Mouse (Mus musculus) lung, postnatal 36 days (tissue): ENCODE measurements around the gene Gm28230.

ENCODE experiments used
- DNase-seq: peaks from one replicate; pipeline ENCODE4 v3.0.0; 2022; ENCODE audit warnings: mixed read lengths

The Gm28230 gene

DNA sequence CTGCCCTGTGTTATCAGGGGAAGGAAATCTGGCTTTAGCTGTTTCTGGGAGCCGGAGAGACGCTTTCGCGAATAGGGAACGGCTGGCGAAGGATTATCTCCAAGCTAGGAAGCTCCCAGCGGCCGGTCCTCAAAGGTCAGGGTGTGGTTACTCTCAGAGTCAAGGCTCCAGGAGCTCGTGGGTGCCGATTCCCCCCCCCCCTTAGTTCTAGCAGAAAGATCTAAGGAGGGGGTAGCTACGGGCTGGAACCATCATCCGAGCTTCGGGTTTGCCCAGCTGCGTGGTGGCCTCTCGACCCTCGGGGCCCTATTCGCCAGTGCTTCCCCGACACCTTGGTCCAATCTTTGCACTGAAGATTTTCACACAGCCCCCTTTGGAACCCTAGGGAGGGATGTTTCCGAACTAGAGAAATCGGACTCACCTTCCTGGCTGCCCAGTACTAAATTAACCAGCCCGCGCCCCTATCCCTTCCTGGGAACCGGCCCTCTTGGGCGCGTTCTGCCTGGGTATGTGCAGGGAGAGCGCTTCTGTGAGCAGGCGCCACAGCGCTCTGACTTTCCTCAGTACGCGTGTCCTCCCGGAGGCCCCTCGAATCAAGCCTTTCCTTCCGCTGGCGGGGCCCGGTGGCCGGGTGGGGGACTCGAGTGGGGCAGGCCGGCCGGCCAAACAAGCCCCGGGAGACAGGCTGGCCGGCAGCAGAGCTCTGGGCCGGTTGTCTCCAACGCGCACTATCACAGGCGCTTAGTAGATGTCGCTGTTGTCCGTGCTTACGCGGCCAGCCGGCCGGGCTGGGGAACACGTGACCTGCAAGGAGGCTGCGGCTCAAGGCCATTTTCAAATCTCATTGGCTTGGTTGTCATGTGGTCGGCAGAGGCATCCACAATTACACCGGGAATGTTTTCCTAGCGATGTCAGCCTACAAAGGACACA lies 35.2 kb upstream of the Gm28230 start, which contains the start of gene Hoxd10:
Hoxd10 (plus strand) TSS at position 903 of the 930 bp plus-strand sequence.
- DNase-seq: no peak

DNA sequence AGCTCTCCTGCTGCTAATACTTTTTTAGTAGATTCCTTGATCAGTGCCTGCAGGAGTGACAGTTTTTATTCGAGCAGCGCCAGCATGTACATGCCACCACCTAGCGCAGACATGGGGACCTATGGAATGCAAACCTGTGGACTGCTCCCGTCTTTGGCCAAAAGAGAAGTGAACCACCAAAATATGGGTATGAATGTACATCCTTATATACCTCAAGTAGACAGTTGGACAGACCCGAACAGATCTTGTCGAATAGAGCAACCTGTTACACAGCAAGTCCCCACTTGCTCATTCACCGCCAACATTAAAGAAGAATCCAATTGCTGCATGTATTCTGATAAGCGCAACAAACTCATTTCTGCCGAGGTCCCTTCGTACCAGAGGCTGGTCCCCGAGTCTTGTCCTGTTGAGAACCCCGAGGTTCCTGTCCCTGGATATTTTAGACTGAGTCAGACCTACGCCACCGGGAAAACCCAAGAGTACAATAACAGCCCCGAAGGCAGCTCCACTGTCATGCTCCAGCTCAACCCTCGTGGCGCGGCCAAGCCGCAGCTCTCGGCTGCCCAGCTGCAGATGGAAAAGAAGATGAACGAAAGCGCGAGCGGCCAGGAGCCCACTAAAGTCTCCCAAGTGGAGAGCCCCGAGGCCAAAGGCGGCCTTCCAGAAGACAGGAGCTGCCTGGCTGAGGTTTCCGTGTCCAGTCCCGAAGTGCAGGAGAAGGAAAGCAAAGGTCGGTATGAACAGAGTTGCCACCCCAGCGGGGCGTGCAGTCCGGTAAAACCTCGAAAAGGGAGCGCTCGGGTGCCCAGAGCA lies 34.3 kb upstream of the Gm28230 start:
- DNase-seq: no peak

DNA sequence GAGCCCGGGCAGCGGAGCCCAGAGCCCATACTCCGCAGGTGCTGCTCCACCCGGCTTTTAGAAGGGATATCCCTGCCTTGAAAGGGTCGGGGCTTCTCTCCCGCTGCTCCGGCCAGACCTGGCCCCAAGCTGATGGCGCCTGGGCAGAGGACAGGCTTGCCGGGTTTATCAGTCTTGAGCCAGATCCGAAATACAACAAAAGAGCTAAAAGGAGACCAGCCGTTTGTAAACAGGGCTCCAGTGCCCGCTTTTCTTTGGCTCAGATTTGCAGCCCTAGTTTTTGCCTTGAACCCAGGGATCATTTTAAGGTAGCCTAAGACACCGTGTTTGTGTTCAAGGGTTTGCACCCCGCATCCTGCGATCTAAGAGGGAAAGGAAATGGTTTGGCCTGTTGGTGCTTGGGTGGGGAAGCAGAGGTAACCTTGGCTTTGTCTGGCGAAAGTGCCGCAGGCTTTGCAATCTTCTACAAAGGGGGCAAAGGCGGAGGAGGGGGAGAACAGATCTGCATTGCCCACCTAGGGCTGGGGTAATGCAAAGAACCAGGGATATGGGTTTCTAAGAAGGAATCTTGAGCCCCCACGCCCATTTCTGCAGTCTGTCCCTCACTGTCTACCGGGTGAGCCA lies 33.6 kb upstream of the Gm28230 start:
- no peak for DNase-seq

DNA sequence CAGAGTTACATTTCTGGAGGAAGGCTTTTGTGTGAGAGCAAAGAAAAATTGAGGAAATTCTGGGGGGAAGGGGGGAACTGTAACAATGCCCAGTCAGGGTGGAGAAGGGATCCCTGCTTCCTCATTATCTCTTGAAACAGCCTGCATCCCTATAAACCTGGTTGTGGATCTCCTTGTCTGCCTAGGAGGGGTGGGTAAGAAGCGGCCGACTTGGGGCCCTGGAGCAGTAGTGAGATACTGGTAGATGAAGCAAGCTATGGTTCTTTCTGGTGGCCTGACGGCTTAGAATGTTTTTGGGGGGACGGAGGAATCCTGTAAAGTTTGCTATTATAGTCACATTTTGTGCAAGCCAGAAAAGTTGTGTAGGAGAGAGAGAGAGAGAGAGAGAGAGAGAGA lies 33.1 kb upstream of the Gm28230 start:
- no peak for DNase-seq

DNA sequence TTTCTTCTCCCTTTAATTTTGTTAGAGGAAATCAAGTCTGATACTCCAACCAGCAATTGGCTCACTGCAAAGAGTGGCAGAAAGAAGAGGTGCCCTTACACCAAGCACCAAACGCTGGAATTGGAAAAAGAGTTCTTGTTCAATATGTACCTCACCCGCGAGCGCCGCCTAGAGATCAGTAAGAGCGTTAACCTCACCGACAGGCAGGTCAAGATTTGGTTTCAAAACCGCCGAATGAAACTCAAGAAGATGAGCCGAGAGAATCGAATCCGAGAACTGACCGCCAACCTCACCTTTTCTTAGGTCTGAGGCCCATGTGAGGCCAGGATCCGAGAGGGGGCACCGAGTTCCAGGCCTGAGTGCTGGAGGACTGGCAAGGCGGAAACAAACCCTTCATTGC lies 32.5 kb upstream of the Gm28230 start:
- no peak for DNase-seq

DNA sequence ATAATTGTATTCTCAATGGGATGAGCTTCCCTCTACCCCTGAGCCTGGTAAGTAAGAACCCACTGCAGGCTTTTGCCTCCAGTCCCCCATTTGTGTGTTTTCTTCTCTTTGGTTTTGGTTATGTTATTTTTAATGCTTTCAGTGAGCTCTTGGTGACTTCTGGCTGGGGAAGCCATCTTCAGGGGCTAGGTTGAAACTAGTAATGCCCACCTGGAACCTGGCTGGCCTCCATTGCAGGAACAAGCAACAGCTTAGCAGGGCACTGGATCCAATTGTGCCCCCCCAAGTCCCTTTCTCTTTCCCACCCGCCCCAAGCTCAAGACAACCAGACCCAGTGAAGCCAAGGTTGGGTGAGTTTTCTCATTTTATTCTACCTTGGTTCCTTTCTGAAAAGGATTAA lies 31.1 kb upstream of the Gm28230 start:
- DNase-seq: no peak

DNA sequence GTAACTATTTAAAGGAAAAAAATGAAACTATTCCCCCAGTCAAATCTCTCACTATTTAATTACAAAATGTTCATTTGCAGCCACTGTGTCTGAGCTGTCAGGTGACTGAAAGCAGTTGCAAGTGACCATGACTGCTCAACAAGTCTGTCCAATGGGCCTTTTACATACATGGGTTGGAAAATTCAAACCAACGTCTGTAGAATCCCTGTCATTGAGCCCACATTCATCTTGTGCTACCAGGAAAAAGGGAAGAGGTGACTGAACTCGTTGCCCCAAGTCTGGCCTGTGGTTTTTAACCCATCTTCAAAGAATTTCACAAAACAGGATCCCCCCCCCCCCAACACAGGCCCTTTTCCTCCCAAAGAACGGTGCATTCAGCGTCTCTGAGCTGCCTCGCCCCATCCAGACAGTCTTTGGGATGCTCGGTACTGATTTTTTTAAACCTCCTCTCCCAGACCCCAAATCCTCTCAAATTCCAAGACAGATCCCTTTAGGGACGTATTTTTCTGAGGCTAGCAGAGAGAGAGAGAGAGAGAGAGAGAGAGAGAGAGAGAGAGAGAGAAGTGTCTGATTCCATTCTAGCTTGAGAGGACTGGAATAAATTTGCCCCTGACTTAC lies 30.6 kb upstream of the Gm28230 start:
- no peak for DNase-seq

DNA sequence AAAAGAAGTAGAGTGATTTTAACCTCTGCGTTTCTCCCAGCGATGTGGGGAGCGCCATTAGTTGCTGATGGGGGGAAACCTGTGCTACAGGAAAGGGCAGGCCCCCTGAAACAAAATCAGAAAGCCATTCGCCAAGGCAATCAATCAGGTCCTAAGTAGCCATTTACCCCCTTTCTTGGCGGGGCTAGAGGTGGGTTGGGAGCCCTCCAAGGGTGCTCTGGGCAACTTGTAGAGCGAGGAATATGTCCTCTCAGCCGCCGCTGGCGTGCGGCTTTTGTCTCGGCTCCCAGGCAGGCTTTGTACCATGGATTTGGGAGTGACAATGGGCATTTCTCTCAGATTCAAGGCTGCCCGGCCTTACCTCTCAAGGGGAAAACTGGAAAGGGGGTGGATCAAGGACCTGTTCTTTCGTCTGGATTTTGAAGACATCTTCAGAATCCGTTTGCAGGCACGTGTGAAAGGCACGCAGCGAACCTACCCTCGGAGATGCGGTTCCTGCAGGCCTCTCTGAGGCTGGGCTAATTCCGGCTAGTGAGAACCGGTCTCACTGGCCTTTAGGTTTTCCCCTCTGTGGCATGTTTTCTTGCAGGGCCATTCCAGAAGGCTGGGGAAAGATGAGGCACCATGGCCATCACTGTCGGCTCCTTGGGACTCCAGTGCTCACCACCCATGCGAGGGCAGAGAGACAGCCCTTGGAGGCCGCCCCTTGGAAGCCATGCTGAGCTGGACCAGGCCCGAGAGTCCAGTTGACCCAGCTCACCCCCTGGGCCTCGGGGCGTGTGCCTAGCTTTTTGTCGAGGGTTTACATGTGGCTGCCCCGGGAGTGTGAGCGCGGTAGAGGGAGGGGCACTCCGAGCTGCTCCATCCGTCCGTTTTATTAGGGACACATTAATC lies 29.8 kb upstream of the Gm28230 start:
- no peak for DNase-seq

DNA sequence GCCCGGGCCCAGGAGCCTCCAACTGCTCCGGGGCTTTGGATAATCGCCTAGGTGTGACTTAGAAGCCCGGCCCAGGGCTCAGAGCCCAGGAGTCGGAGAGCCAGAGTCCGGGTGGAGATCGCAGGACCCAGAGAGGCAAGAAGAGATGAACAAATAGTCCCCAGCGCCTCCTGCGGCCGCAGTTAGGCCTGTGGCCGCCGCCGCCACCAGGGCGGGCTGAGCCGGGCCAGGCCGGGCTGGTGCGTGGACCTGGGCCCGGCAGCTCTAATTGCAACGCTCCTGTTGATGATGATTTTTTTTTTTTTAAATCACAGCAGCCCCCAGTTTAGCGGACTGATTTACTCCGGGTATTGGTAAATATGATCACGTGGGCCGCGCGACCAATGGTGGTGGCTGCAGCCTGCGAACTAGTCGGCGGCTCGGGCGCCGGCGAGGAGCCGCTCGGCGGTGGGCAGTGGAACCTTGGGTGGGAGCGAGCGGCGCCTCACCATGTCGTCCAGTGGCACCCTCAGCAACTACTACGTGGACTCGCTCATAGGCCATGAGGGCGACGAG lies 28.9 kb upstream of the Gm28230 start, which contains the start of gene Hoxd9:
Hoxd9 (plus strand) TSS at position 161 of the 555 bp plus-strand sequence.
- DNase-seq: no peak

DNA sequence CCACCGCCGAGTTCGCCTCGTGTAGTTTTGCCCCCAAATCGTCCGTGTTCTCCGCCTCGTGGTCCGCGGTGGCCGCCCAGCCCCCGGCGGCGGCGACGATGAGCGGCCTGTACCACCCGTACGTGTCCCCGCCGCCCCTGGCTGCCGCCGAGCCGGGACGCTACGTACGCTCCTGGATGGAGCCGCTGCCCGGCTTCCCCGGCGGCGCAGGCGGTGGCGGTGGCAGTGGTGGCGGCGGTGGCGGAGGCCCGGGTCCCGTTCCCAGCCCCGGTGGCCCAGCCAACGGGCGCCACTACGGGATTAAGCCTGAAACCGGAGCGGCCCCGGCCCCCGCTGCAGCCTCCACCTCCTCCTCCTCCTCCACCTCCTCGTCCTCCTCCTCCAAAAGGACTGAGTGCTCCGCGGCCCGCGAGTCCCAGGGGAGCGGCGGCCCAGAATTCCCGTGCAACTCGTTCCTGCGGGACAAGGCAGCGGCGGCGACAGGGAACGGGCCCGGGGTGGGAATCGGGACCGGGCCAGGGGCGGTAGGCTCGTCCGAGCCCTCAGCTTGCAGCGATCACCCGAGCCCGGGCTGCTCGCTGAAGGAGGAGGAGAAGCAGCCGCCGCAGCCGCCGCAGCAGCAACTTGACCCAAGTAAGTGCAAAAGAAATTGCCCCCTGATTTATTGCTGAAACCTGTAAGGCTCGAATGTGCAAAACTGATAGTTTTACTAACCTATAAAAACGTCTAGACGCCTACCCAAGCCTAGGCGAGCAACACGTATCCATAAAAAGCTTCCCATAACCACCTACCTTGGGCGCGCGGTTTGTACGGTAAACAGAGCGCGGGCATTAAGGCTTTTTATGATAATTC lies 28.1 kb upstream of the Gm28230 start:
- no peak for DNase-seq

DNA sequence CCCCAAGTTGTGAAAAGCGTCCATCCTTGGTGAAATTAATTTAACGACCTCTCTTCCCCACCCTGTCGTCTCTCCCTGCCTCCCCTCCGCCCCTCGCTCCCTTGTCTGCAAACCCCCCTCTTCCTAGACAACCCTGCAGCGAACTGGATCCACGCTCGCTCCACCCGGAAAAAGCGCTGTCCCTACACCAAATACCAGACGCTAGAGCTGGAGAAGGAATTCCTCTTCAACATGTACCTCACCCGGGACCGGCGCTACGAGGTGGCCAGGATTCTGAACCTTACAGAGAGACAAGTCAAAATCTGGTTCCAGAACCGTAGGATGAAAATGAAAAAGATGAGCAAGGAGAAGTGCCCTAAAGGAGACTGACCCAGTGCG lies 27.5 kb upstream of the Gm28230 start:
- no peak for DNase-seq

DNA sequence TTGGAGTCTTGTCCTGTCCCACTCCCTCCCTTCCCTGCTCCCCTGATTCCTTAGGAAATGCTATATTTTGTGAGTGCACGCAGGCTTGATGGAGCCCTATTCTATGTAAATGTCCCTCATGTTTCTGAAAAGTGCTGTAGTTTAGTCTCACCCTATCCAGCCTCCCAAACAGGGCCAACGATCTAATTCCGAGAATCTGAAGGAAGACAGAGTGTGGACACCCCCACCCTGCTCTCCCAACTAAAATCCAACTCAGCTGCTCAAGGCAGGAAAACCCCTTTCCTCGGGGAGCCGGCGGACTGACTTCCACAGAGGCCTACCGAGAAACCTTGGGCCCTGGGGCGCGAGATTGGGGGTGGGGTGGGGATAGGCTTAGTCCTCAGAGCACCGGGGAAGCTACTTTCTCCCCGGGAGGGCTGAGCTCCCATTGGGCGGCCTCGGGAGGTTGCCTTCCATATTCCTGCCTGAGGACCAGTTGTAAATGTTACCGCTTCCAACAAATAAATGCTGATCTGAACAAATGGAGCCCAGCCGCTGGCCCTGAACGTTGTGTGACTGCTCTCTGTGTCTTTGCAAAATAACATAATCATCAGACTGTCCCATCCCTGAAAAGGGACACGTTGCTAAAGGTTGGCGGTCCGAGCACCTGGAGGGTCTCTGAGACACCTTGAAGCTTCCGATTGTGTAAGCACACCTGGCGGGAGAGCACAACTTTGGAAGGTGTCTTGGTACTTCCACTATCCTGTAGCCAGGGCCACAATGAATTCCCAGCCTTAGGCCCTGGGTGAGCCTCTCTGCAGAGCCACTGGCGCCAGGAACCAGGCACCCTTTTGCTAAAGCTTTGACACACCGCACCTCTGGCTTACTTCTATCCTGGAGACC lies 26.6 kb upstream of the Gm28230 start:
- no peak for DNase-seq

DNA sequence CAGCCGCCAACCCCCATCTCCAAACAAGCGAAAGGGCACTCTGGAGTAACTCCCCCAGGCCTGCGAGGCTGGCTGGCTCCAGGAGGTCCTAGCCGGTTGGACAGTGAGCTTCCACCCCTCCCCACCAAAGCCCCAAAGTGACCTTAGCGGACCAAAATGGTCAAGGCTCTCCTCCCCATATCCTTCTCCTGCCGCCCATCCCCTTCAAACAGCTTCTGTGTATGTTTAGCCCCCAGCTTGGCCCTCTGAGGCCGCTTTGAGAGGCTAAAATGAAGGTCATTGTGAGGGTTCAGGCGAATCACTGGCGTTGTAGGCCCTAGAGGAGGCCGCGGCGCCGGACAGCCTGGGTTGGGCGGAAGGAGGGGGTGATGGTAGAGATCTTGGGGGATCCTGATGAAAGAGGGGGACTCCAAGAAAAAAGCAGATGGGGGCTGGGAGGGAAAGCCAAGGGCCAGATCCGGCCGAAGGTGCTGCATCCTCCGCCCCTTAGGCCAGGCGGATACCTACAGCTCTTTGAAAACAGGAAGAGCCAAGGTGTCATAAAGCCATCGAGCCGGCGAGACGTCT lies 25.9 kb upstream of the Gm28230 start:
- DNase-seq: no peak

DNA sequence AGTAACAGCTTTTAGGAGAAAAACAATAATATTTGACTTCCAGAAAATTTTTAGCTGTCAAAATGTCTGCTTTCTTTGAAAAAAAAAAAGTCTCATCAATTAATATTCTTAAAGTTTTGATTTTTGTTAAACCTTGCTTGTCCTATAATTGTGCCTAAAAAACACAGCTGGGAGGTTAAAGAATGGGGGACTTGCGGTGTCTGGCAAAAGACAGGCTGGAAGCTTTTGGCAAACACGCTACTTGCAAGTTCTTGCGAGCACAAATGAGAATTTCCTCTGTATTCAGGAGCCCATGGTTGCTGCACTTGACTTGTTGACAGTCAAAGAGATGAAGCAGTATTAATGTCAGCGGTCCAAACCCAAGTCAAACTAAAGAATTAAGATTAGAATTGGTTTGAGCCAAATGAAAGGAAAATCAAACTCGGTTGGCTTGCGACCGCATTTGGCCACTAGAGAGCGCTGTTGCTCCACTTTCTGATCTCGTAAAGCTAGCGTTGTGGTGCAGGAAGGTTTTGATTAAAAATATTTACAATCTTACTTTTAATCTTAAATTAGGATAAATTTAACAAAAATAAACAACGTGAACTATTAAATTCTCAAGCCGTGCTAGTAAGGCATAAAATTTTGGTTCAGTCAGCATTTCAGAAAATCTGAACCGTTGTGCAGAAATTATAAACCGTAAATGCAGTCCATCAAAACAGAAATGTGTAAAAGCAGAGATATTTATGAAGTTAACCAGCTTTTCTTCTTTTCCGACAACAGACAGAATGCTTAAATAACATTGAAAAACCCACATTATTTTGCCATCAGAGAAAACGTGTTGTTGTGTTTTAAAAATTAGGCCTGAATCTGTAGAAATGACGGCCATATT lies 24.3 kb upstream of the Gm28230 start:
- DNase-seq: peak; percentile 83

DNA sequence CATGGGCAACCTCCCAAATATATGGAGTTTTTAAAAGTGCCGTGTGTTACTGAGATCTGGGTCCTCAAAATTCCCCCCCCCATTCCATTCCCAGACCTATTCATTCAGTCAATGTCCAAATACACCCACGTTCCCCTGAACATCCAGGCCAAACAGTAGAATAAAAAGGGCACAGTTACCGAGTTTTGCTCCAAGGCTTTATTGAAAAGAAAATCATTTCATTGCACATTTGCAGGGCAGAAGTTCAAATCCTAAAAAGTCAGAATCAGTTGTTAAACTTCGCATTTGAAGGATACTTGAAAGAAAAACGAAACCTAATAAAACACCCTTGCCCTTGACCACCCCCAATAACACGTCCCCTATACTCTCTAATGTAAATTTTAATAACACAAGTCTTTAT lies 23.7 kb upstream of the Gm28230 start:
- no peak for DNase-seq

DNA sequence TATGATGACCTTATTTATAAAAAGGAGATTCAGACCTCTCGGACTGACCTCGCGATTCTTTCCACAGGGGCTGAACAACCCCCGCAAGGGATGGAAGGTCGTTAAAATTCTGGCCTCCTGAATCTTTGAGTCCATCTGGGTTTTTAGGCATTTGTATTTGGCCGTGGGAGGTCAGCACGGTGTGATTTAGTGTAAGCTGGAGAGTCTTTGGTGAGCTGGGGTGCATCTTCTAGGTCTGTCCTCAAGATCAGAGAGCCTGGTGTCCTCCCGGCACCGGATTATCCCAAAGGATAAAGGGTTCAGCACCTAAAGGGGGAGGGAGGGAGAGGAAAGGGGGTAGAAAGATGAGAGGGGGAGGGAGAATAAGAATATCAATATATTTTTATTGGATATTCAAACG lies 23.2 kb upstream of the Gm28230 start:
- no peak for DNase-seq

DNA sequence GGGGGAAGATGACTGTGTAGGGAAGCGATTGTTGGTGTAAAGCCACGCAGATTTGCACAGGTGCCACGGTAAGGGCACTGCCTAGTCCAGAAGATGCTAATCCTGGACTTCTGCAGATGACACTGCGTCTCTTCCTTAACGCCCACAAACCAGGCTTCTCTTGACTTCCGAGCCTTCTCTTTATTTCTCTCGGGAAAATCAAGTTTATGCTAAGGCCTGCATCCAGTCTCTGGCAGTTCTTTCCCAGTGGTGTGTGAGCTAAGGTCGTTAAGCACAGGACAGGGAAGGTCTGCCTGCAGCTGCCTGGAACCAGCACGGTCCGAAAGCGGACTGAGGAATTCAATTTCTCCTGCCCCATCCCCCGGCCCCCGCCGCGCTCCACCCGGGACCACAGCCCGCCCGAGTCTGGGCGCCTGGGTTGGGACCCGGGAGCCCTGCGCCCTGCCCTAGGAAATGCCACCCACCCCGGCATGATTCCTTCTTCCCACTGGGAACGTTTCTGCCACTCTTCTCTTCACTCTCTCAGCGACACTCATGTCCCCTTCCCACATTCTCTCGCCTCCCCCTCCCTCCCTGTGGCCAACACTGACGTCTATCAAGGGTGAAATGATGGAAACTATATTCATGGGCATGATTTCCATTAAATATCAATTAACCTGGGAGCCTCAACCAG lies 22.7 kb upstream of the Gm28230 start:
- no peak for DNase-seq
